ENCODE assay signal across 14 mouse cellular contexts in the genomic region with DNA sequence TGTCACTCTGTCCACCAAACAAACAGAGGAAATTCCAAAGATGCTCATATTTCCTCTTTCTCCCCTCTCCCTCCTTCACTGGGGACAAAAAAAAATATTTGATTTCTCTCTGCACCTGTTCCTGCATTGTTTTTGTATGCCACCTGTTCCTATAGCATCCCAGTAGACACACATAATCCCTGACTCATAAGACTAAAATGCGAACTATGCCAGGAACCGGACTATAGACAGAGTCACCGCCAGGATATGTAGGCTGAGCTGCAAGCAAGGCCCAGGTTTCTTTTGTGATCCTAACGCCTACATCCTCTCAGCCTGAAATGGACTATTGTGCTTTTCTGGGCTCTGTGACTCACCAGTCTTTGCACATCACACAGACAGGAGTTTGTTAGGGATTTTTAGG.
DNase-seq lines count a peak whose midpoint lies in the region; ATAC-seq lines count a peak whose summit lies in the region.
"Had no signal": no experiment of that assay in that cellular context is flagged by ENCODE, and none has a peak within 500 bp of the region (broad histone marks: within the 10 kb centered on the region; RNA-seq: fewer than 3 reads in every experiment).

No protein-coding gene starts in this region.

- intact Hi-C loops in heart, postnatal 10 days (cut with DNase I) = no loop called here

- H3K4me2 ChIP-seq in embryonic facial prominence, embryonic 13.5 days = no peak overlapping the region
- no peak overlapping the region for H3K4me2 ChIP-seq in embryonic facial prominence, embryonic 15.5 days (replicated peaks)
- no peak overlapping the region for H3K4me2 ChIP-seq in limb, embryonic 13.5 days (replicated peaks)
- no peak overlapping the region for H3K4me2 ChIP-seq in liver, embryonic 11.5 days
- H3K4me2 ChIP-seq: stomach, embryonic 15.5 days had no signal

- 61% methylated on average over 4 of the region's 4 CpGs for WGBS in embryonic facial prominence, embryonic 13.5 days
- WGBS in embryonic facial prominence, embryonic 10.5 days = 71% methylated on average over 4 of the region's 4 CpGs
- WGBS in embryonic facial prominence, embryonic 15.5 days = 50% methylated on average over 4 of the region's 4 CpGs
- WGBS in limb, embryonic 13.5 days = 59% methylated on average over 4 of the region's 4 CpGs
- WGBS in liver, embryonic 11.5 days = 64% methylated on average over 4 of the region's 4 CpGs

- H3K9ac ChIP-seq in embryonic facial prominence, embryonic 13.5 days = no peak overlapping the region
- H3K9ac ChIP-seq in embryonic facial prominence, embryonic 15.5 days = no peak overlapping the region
- no peak overlapping the region for H3K9ac ChIP-seq in limb, embryonic 13.5 days
- no peak overlapping the region for H3K9ac ChIP-seq in liver, embryonic 11.5 days (ENCODE audit: low read depth, low read length)
- H3K9ac ChIP-seq: stomach, embryonic 15.5 days had no signal

- H3K4me1 ChIP-seq in embryonic facial prominence, embryonic 13.5 days = no peaks in the 10 kb centered on the region
- peaks cover 5% of the 10 kb centered on the region; the same call in 1 of the 2 replicates for H3K4me1 ChIP-seq in embryonic facial prominence, embryonic 10.5 days
- no peaks in the 10 kb centered on the region for H3K4me1 ChIP-seq in embryonic facial prominence, embryonic 15.5 days
- no peaks in the 10 kb centered on the region for H3K4me1 ChIP-seq in limb, embryonic 13.5 days
- no peaks in the 10 kb centered on the region for H3K4me1 ChIP-seq in liver, embryonic 11.5 days (replicated peaks; ENCODE audit: control insufficient read depth, insufficient read depth, low read length)
- H3K4me1 ChIP-seq: stomach, embryonic 15.5 days had no signal

- no peaks in the 10 kb centered on the region for H3K27me3 ChIP-seq in embryonic facial prominence, embryonic 13.5 days
- no peaks in the 10 kb centered on the region for H3K27me3 ChIP-seq in embryonic facial prominence, embryonic 10.5 days (replicated peaks; ENCODE audit: low read depth, poor library complexity, severe bottlenecking)
- H3K27me3 ChIP-seq in embryonic facial prominence, embryonic 15.5 days = no peaks in the 10 kb centered on the region
- H3K27me3 ChIP-seq in limb, embryonic 13.5 days = no peaks in the 10 kb centered on the region
- H3K27me3 ChIP-seq in liver, embryonic 11.5 days (replicated peaks; ENCODE audit: control insufficient read depth, insufficient read depth, low read length) = no peaks in the 10 kb centered on the region
- H3K27me3 ChIP-seq: stomach, embryonic 15.5 days had no signal

- H3K27ac ChIP-seq in embryonic facial prominence, embryonic 13.5 days = no peak overlapping the region
- H3K27ac ChIP-seq in embryonic facial prominence, embryonic 10.5 days (replicated peaks) = no peak overlapping the region
- no peak overlapping the region for H3K27ac ChIP-seq in embryonic facial prominence, embryonic 15.5 days (replicated peaks)
- no peak overlapping the region for H3K27ac ChIP-seq in limb, embryonic 13.5 days
- no peak overlapping the region for H3K27ac ChIP-seq in liver, embryonic 11.5 days (ENCODE audit: low read depth, low read length)
- H3K27ac ChIP-seq: stomach, embryonic 15.5 days had no signal

- no peak overlapping the region for H3K4me3 ChIP-seq in embryonic facial prominence, embryonic 13.5 days
- no peak overlapping the region for H3K4me3 ChIP-seq in embryonic facial prominence, embryonic 10.5 days
- no peak overlapping the region for H3K4me3 ChIP-seq in embryonic facial prominence, embryonic 15.5 days (replicated peaks)
- H3K4me3 ChIP-seq in limb, embryonic 13.5 days = no peak overlapping the region
- no peak overlapping the region for H3K4me3 ChIP-seq in liver, embryonic 11.5 days (ENCODE audit: low read depth, low read length)
- H3K4me3 ChIP-seq: erythroblast, embryonic 14.5 days; stomach, embryonic 15.5 days had no signal

- H3K36me3 ChIP-seq in embryonic facial prominence, embryonic 13.5 days = no peaks in the 10 kb centered on the region
- no peaks in the 10 kb centered on the region for H3K36me3 ChIP-seq in embryonic facial prominence, embryonic 10.5 days (replicated peaks)
- no peaks in the 10 kb centered on the region for H3K36me3 ChIP-seq in embryonic facial prominence, embryonic 15.5 days
- H3K36me3 ChIP-seq in limb, embryonic 13.5 days = no peaks in the 10 kb centered on the region
- H3K36me3 ChIP-seq in liver, embryonic 11.5 days (ENCODE audit: control insufficient read depth, insufficient read depth, low read length) = no peaks in the 10 kb centered on the region
- H3K36me3 ChIP-seq: stomach, embryonic 15.5 days had no signal

- peak; percentile 48; the same call in 1 of the 2 replicates for ATAC-seq in embryonic facial prominence, embryonic 13.5 days (ENCODE audit: insufficient number of reproducible peaks, insufficient read depth, low FRiP score, low TSS enrichment, low read depth)
- peak; percentile 34; the same call in 1 of the 2 replicates for ATAC-seq in embryonic facial prominence, embryonic 15.5 days (ENCODE audit: insufficient number of reproducible peaks, low FRiP score, low TSS enrichment, low read depth)
- peak; percentile 80 for ATAC-seq in limb, embryonic 13.5 days (ENCODE audit: low FRiP score, low read depth)
- no peak for ATAC-seq in liver, embryonic 11.5 days (replicated peaks; ENCODE audit: low FRiP score)

- no peaks in the 10 kb centered on the region for H3K9me3 ChIP-seq in embryonic facial prominence, embryonic 13.5 days
- no peaks in the 10 kb centered on the region for H3K9me3 ChIP-seq in embryonic facial prominence, embryonic 10.5 days
- no peaks in the 10 kb centered on the region for H3K9me3 ChIP-seq in embryonic facial prominence, embryonic 15.5 days (replicated peaks)
- H3K9me3 ChIP-seq in limb, embryonic 13.5 days = no peaks in the 10 kb centered on the region
- H3K9me3 ChIP-seq in liver, embryonic 11.5 days (ENCODE audit: control insufficient read depth, low read length) = no peaks in the 10 kb centered on the region
- H3K9me3 ChIP-seq: stomach, embryonic 15.5 days had no signal

- DNase-seq in embryonic facial prominence, embryonic 10.5 days (ENCODE audit: low spot score) = no peak
- DNase-seq in 3T3-L1 (ENCODE audit: low read depth, low spot score) = peak; percentile 79
- no peak for DNase-seq in liver, embryonic 11.5 days (ENCODE audit: low spot score)
- no peak for DNase-seq in kidney, adult 9 months
- DNase-seq in heart, postnatal 10 days = no peak
- DNase-seq: cerebellum, adult 9-10 months; gastrocnemius, postnatal 25 days; kidney, postnatal 25 days; retina, postnatal 1 day had no signal
